ENCODE assay signal across 8 mouse cellular contexts in the genomic region with DNA sequence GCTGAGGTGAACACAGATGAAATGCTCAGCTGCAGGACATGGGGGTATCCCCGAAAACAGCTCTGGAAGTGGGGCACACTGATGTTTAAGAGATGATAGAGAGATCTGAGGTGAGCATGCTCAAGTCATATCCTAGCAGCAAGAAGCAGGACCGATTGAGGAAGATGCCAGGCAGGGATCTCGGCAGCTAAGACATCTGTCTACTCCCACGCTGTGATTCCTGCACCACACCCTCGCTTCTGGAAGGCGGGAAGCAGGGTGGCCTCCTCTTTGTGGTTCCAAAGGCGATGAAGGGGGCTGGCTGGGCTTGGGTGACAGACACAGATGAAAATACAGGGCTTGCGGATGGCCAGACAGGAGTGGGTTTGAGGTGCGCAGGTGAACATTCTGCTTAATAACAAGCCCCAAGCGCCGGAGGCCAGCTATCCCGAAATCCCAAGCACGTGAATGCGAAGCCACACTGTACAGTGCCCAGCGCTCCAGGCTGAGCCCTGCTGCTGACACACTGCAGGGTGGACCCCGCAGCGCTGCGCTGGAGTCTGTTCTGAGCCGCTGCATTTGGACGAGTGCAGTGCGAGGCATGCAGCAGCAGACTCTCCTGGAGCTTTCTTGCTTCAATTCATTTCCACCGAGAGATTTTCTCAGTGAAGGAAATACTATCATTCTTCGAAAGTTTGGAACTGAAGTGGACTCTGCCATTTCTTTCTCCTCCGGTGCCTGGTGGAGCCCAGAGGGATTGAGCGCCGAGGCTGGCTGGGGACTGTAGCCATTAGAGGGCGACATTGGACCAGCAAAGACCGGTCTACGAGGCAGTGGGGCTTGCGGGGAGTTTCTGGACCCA.
DNase-seq lines count a peak whose midpoint lies in the region; ATAC-seq and TF ChIP-seq lines count a peak whose summit lies in the region.

No protein-coding gene starts in this region.

- DNase-seq in R1 (ENCODE audit: low read depth, low spot score), result peak; percentile 66
- DNase-seq in cerebellum, adult 9-11 months, result peak; percentile 82
- DNase-seq in frontal cortex, adult 2 months (ENCODE audit: extremely low spot score in 1 of 2, low spot score in 1 of 2), result peak; percentile 49 to 91
- DNase-seq in heart, postnatal 36 days, result peak; percentile 79 to 81
- DNase-seq in layer of hippocampus, adult 2 months (ENCODE audit: low spot score in 2 of 2), result peak; percentile 75 to 88
- DNase-seq in retina, embryonic 14.5 days (ENCODE audit: low spot score), result peak; percentile 92
- no peak for DNase-seq in adipocyte (ENCODE audit: low spot score)

- intact Hi-C loops in heart, postnatal 36 days (cut with DNase I), result loop anchor here (1.0 to 2.0 kb wide), 3 partner anchors 111 to 586 kb away; a partner anchor contains a TSS

- 16% methylated on average over 30 of the region's 30 CpGs for WGBS in lung, embryonic 16.5 days

- peak overlapping the region; percentile 35; the same call in 1 of the 2 replicates for H3K4me3 ChIP-seq in layer of hippocampus, adult 2 months
- peak overlapping the region; percentile 31; the same call in 1 of the 2 replicates for H3K4me3 ChIP-seq in lung, embryonic 16.5 days (ENCODE audit: low read length)

- peak; percentile 71 for ATAC-seq in lung, embryonic 16.5 days (ENCODE audit: low read depth)

- peak; percentile 96 for TF ChIP-seq CTCF in layer of hippocampus, adult 2 months (conservative IDR thresholded peaks at IDR 0.05)

- no peak overlapping the region for H3K9ac ChIP-seq in lung, embryonic 16.5 days (ENCODE audit: low read length)

- peaks cover 7% of the 10 kb centered on the region for H3K27me3 ChIP-seq in lung, embryonic 16.5 days (ENCODE audit: control insufficient read depth, insufficient read depth, low read depth, low read length)

- H3K36me3 ChIP-seq in lung, embryonic 16.5 days (ENCODE audit: control insufficient read depth, insufficient read depth, low read length), result no peaks in the 10 kb centered on the region

- peaks cover 5% of the 10 kb centered on the region; the same call in 1 of the 2 replicates for H3K4me1 ChIP-seq in lung, embryonic 16.5 days (replicated peaks; ENCODE audit: control insufficient read depth, insufficient read depth, low read length)

- H3K4me2 ChIP-seq in lung, embryonic 16.5 days (ENCODE audit: low read depth, low read length), result peak overlapping the region; percentile 49

- no peak overlapping the region for H3K27ac ChIP-seq in layer of hippocampus, adult 2 months
- no peak overlapping the region for H3K27ac ChIP-seq in lung, embryonic 16.5 days (ENCODE audit: low read length)

- no peaks in the 10 kb centered on the region for H3K9me3 ChIP-seq in lung, embryonic 16.5 days (ENCODE audit: control insufficient read depth, low read length)
